21 mouse cellular contexts compared by ENCODE assay signal in genomic region chr15:31636091-31636595, GRCm38 (mm10). TPM values are rescaled to one million over a fixed set of nuclear protein-coding genes. Genes with fewer than 3 reads are reported as not detected.
DNase-seq lines count a peak whose midpoint lies in the region; ATAC-seq and TF ChIP-seq lines count a peak whose summit lies in the region.
"Had no signal": no experiment of that assay in that cellular context is flagged by ENCODE, and none has a peak within 500 bp of the region (broad histone marks: within the 10 kb centered on the region; RNA-seq: fewer than 3 reads in every experiment).

No protein-coding gene starts in this region.

- no peak for DNase-seq in layer of hippocampus, adult 2 months (ENCODE audit: low spot score in 2 of 2)
- no peak for DNase-seq in layer of hippocampus, postnatal 36 days
- DNase-seq in NIH3T3 (ENCODE audit: low read depth), result peak; percentile 22
- DNase-seq in adrenal gland, postnatal 10 days, result peak; percentile 61
- DNase-seq in brain, adult 2 months (ENCODE audit: low read depth, low spot score), result peak; percentile 13
- no peak for DNase-seq in kidney, adult 18-20 months
- no peak for DNase-seq in cerebellum, adult 9-10 months
- DNase-seq: cerebellum, adult 2 months; cerebellum, postnatal 36 days; gastrocnemius, postnatal 14 days; heart, adult 2 months; heart, postnatal 36 days; kidney, adult 9 months had no signal

- no peak for TF ChIP-seq CTCF in layer of hippocampus, adult 2 months (conservative IDR thresholded peaks at IDR 0.05)

- H3K27ac ChIP-seq in layer of hippocampus, adult 2 months, result peak overlapping the region; percentile 76
- H3K27ac ChIP-seq: embryonic facial prominence, embryonic 13.5 days; forebrain, embryonic 12.5 days; heart, adult 2 months; heart, embryonic 13.5 days; hindbrain, embryonic 15.5 days had no signal

- no peak for ATAC-seq in frontal cortex, adult (ENCODE audit: low TSS enrichment)
- ATAC-seq: CD4-positive, CD25-positive, alpha-beta regulatory T cell, adult 4 months; forebrain, embryonic 16.5 days; intestine, embryonic 16.5 days had no signal

- no peak overlapping the region for H3K4me3 ChIP-seq in layer of hippocampus, adult 2 months
- H3K4me3 ChIP-seq: embryonic facial prominence, embryonic 13.5 days; forebrain, embryonic 12.5 days; heart, adult 2 months; heart, embryonic 13.5 days; hindbrain, embryonic 15.5 days had no signal

RNA-seq across cellular contexts. Expression of gene Fam173b, which starts 34.5 kb away (rescaled TPM):
- total RNA-seq in layer of hippocampus, adult 2 months (2021), result 10 to 100 TPM; 11.2 to 11.3 TPM
- 10 to 100 TPM; 12.3 to 13.2 TPM for total RNA-seq in layer of hippocampus, postnatal 36 days (2021)
- 10 to 100 TPM; 14.8 to 19.4 TPM for total RNA-seq in adrenal gland, postnatal 10 days (2021)

RNA-seq across cellular contexts. Expression of gene Cct5, which starts 34.5 kb away (rescaled TPM):
- total RNA-seq in layer of hippocampus, adult 2 months (2021), result 100 to 1,000 TPM; 236 to 247 TPM
- 100 to 1,000 TPM; 246 to 254 TPM for total RNA-seq in layer of hippocampus, postnatal 36 days (2021)
- total RNA-seq in adrenal gland, postnatal 10 days (2021), result 100 to 1,000 TPM; 272 to 290 TPM

Comparison
In these comparisons a context has a peak if more than half of its experiments do, and no peak if none do; other contexts are left out.
1. DNase-seq: peak in NIH3T3 (single experiment), adrenal gland, postnatal 10 days (single experiment) and brain, adult 2 months (single experiment); none in layer of hippocampus, adult 2 months (0 of 2), layer of hippocampus, postnatal 36 days (0 of 2), kidney, adult 18-20 months (single experiment) and cerebellum, adult 9-10 months (single experiment).